Mouse (Mus musculus) liver, embryonic 14.5 days (tissue): ENCODE results near the gene Chkb.

Experiments used
- CTCF ChIP-seq: IDR thresholded peaks from 2 replicates; pipeline ENCODE4 v1.5.1; 2016; ENCODE audit warnings: antibody characterized with exemption, low read depth, control low read depth
- EP300 ChIP-seq: IDR thresholded peaks from 2 replicates; pipeline ENCODE4 v1.6.1; 2016; ENCODE audit warnings: antibody characterized with exemption, low read depth

- TF ChIP-seq CTCF (no peak), EP300 (no peak)
These were observed 3.2 kb upstream of the Chkb start for GRCm38 (mm10) chr15:89432946-89433345.
